Mouse (Mus musculus) testis, adult 2 months (tissue): ENCODE measurements around the gene Slc22a23. TPM values are rescaled to one million over a fixed set of nuclear protein-coding genes. Genes with fewer than 3 reads are reported as not detected.

Source experiments
- H3K27ac ChIP-seq: fragments of 200-500 bp; 2 replicates; pipeline ENCODE4 v1.5.1; 2012; ENCODE audit warnings: low read depth, low read length; ENCODE audit not compliant: control insufficient read depth, insufficient read depth
- H3K27me3 ChIP-seq: fragments of 200-500 bp; 2 replicates; pipeline ENCODE4 v1.6.1; 2012; ENCODE audit warnings: mild to moderate bottlenecking, low read length, moderate library complexity; ENCODE audit not compliant: control insufficient read depth, insufficient read depth
- H3K36me3 ChIP-seq: fragments of 200-500 bp; 2 replicates; pipeline ENCODE4 v1.6.1; 2012; ENCODE audit warnings: mild to moderate bottlenecking, low read length; ENCODE audit not compliant: control insufficient read depth, insufficient read depth
- H3K4me1 ChIP-seq: fragments of 200-500 bp; 2 replicates; pipeline ENCODE4 v1.6.1; 2012; ENCODE audit warnings: low read length; ENCODE audit not compliant: control insufficient read depth, insufficient read depth
- H3K4me3 ChIP-seq: fragments of 200-500 bp; 2 replicates; pipeline ENCODE4 v1.5.1; 2012; ENCODE audit warnings: low read depth, mild to moderate bottlenecking, low read length, moderate library complexity, mixed read lengths; ENCODE audit not compliant: control insufficient read depth
- CTCF ChIP-seq: fragments of 200-500 bp; IDR thresholded peaks from 2 replicates; pipeline ENCODE4 v1.5.1; 2012; ENCODE audit warnings: low read depth, mild to moderate bottlenecking, inconsistent platforms, low read length, moderate library complexity; ENCODE audit not compliant: control insufficient read depth, insufficient read depth, insufficient replicate concordance
- POLR2A ChIP-seq: fragments of 200-500 bp; IDR thresholded peaks from 2 replicates; pipeline ENCODE4 v1.6.1; 2012; ENCODE audit warnings: low read depth, mild to moderate bottlenecking, inconsistent platforms, low read length, moderate library complexity; ENCODE audit not compliant: control insufficient read depth
- polyA plus RNA-seq: library from polyadenylated mRNA; depleted of rRNA; stranded (reverse); fragments of >200 nt; gene quantifications from 2 replicates; pipeline ENCODE4 v1.2.3, GENCODE M21; 2012; rRNA removed

Gene Slc22a23
- polyA plus RNA-seq, 1 experiment: 6.8 TPM

DNA sequence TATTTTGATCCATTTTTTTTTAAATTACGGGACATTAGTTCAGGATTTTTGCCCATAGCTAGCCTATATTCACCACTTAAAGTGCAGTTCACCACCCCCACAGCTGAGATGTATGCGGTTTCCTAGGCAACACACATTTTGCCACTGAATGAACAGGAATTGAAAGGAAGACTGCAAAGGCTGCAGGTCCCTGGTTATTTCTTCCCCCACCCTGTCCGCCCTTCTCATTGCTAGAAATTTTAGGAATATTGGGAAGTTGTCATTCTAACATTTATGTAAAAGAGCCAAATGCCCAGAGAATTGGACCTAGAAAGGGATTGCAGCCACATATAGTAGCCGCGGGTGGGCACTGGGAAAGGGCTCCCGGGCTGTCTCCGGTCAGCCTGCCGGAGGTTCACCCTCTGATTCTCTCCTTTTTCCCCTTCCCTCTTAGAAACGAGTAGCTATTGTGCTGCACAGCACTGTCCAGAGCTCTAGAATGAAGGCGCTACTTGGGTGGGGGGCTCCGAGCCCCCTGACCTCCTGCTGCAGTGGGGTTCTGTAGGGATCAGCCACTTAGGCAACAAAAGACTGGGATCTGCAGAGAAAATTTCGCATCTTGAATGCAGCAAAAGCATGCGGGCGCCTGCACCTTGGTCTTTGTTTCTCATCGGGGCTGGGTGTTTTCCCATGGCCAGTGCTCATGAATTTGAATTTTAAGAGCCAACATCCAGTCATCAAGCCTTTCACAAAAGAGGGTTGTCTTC, 211.5 kb downstream of the Slc22a23 start:
- H3K36me3 ChIP-seq: no peaks in the 10 kb centered on the region
- no peak overlapping the region for H3K4me3 ChIP-seq
- no peaks in the 10 kb centered on the region for H3K27me3 ChIP-seq
- peaks cover 19% of the 10 kb centered on the region for H3K4me1 ChIP-seq
- no peak for TF ChIP-seq CTCF
- no peak for TF ChIP-seq POLR2A
- H3K27ac ChIP-seq: no peak overlapping the region

GRCm38 (mm10) chr13:34132875-34133274, 212.1 kb downstream of the Slc22a23 start:
- Histone ChIP-seq H3K27ac (no peak overlapping the region), H3K4me1 (peaks cover 19% of the 10 kb centered on the region), H3K4me3 (no peak overlapping the region), H3K27me3 (no peaks in the 10 kb centered on the region), H3K36me3 (no peaks in the 10 kb centered on the region)
- TF ChIP-seq POLR2A (no peak), CTCF (no peak)

GRCm38 (mm10) chr13:34132299-34132698, 212.7 kb downstream of the Slc22a23 start:
- Histone ChIP-seq H3K4me3 (no peak overlapping the region), H3K4me1 (peaks cover 19% of the 10 kb centered on the region), H3K27ac (no peak overlapping the region), H3K27me3 (no peaks in the 10 kb centered on the region), H3K36me3 (no peaks in the 10 kb centered on the region)
- no peak for TF ChIP-seq CTCF
- TF ChIP-seq POLR2A: no peak

DNA sequence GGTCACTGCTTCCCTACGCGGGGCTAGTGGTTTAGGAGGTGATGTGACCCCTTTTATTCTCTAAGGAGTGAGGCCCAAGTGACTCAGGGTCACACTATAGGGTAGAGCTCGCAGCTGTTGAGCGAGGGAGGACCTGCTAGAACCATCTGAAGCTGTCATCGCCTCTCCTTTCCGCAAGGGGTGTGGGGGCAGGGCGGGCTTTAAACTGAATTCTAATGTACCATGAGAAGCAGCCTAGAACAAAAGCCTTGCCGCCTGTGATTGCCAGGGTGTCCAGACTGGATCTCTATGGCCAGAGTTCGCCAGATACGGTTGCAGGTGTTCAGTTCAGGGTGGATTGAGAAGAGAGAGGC, 213.3 kb downstream of the Slc22a23 start:
- peaks cover 19% of the 10 kb centered on the region for H3K4me1 ChIP-seq

DNA sequence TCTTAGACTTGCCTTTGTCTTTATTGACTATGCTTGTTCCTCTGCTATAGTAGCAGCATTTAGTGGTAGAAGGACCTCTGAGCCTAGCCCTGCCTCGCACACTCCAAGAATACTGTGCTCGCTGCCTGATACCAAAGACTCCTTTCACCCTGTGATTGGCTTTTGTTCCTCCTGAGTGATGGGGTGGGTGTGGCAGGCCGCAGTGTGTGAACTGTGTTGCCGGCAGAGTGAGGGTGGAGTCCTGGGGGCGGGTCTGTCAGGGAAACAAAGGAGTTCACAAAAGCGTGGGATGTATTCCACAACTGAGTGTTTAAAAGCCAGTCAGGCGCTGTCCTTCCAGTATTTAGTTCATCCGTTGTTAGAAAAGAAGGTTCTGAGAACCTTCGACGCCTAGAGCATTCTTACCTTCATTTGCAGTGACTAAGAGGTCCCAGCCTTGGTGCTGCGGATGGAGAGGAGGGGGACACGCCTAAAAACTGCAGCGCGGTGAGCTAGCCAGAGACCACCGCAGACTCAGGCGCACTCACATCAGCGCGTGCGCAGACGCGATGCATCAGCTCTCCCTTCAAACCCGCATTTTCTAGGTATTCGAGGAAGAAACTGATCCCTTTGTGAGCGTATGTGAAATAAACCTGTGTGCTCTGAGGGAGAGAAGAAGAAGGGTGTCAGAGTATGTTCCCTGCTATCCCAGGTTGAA, 213.8 kb downstream of the Slc22a23 start:
- Histone ChIP-seq H3K4me3 (no peak overlapping the region), H3K36me3 (no peaks in the 10 kb centered on the region), H3K4me1 (peaks cover 19% of the 10 kb centered on the region), H3K27me3 (no peaks in the 10 kb centered on the region), H3K27ac (no peak overlapping the region)
- TF ChIP-seq POLR2A (no peak), CTCF (no peak)

More for the DNA sequence above, 213.3 kb downstream of the Slc22a23 start:
- TF ChIP-seq CTCF (no peak), POLR2A (no peak)
- H3K27me3 ChIP-seq: no peaks in the 10 kb centered on the region
- H3K4me3 ChIP-seq: no peak overlapping the region
- no peaks in the 10 kb centered on the region for H3K36me3 ChIP-seq
- H3K27ac ChIP-seq: no peak overlapping the region

DNA sequence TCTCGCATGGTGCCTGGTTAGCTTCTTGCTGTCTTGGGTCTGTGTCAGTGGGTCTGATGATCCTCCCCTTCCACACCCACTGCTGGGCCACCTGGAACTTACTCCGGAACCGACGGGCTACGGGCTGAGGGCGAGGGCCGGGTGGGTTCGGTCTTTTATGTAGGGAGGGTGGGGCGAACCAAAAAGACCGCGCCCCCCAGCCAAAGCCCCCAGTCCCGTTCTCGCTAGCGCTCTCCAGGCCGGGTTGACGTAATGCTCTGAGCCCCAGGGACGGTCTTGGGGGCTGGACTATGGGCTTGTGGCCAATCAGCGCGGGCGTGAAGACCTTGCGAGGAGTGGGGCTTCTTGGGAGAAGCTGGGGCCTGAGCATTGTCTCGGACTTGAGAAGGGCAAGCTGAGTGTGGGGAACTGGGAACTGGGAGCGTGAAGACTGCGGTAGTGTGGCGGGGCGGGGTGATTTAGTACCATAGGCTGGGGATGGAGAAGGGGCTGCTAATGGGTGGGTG, 214.7 kb downstream of the Slc22a23 start, which contains the start of gene Tubb2b:
TSS of gene Tubb2b (minus strand) at position 241 of the 506 bp plus-strand sequence.
- Histone ChIP-seq H3K4me3 (peak within 1 kb of the TSS; percentile 39), H3K4me1 (peaks cover 19% of the 10 kb centered on the region), H3K27ac (no peak within 1 kb of the TSS), H3K36me3 (no peaks in the 10 kb centered on the region), H3K27me3 (no peaks in the 10 kb centered on the region)
- TF ChIP-seq POLR2A (no peak), CTCF (no peak)

DNA sequence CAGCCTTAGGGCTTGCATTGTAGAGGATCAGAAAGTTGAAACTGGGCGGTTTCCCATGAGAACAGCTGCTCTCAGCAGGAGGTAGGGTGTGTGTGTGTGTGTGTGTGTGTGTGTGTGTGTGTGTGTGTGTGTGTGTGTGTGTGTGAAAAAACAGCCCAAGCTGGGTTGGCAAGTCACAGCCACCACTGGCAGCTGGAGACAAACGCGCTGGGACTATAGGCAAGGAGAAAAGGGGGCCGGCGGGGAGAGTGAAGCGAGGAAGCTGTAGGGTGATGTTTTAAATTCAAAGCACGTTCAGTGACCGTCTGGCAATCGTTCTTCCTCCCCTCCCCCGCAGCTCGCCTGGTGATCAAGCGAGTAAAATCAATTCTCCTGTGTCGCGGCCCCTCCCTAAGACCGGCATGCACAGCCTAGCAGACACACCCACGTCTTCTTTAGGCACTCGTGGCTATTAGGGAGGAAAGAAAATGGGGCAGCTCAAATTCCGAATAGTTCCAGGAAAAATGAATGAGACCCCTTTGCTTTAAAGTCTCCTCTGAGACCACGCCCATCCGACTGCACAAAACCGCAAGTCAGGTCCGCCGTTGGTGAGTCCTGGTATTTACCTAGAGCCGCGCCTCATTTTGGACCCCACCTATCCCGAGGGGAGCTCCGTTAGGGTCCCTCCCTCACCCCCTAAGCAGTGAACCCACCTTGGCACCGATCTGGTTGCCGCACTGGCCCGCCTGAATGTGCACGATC, 215.3 kb downstream of the Slc22a23 start:
- peaks cover 19% of the 10 kb centered on the region for H3K4me1 ChIP-seq
- peak overlapping the region; percentile 39 for H3K4me3 ChIP-seq
- H3K36me3 ChIP-seq: no peaks in the 10 kb centered on the region
- TF ChIP-seq CTCF: no peak
- TF ChIP-seq POLR2A: no peak
- no peaks in the 10 kb centered on the region for H3K27me3 ChIP-seq
- no peak overlapping the region for H3K27ac ChIP-seq

Other genes starting within 250 kb of the Slc22a23 start
- 0.46 and 2.1 TPM in 2 replicates for gene Tubb2b, start 214.7 kb downstream of the Slc22a23 start, polyA plus RNA-seq
- 39.7 and 49.8 TPM in 2 replicates for gene Psmg4, start 182.2 kb downstream of the Slc22a23 start, polyA plus RNA-seq